ENCODE assay signal across 9 mouse cellular contexts in genomic region chr4:32909241-32909979, GRCm38 (mm10). TPM values are rescaled to one million over a fixed set of nuclear protein-coding genes. Genes with fewer than 3 reads are reported as not detected.
A peak's percentile ranks its signal among the peaks of the same experiment; 100 is the strongest.
DNase-seq lines count a peak whose midpoint lies in the region; ATAC-seq lines count a peak whose summit lies in the region.
"Had no signal": no experiment of that assay in that cellular context is flagged by ENCODE, and none has a peak within 500 bp of the region (broad histone marks: within the 10 kb centered on the region; RNA-seq: fewer than 3 reads in every experiment).

No protein-coding gene starts in this region.

- no peak for DNase-seq in limb, embryonic 11.5 days (ENCODE audit: low spot score)
- no peak for DNase-seq in limb, embryonic 10.5 days (ENCODE audit: low spot score)
- peak; percentile 78 for DNase-seq in c-Kit-negative CD71-positive TER-119-positive erythroid progenitor cells, embryonic 14.5 days (ENCODE audit: low read depth, low spot score)
- peak; percentile 91 for DNase-seq in liver, embryonic 13.5 days
- peak; percentile 24 to 29 for DNase-seq in thymus, postnatal 10 days (ENCODE audit: low spot score in 2 of 2)
- DNase-seq in frontal cortex, postnatal 14 days (ENCODE audit: low spot score in 2 of 2): no peak
- no peak for DNase-seq in kidney, adult 9 months
- DNase-seq in layer of hippocampus, postnatal 14 days (ENCODE audit: low spot score in 2 of 2): no peak

- 0 out of 2 replicates have a peak, but pooled peaks have one; percentile 26 for ATAC-seq in limb, embryonic 11.5 days (ENCODE audit: insufficient number of reproducible peaks, low FRiP score, low TSS enrichment, low read depth)
- peak; percentile 100 for ATAC-seq in liver, embryonic 13.5 days (ENCODE audit: low read depth)

- no peak overlapping the region for H3K9ac ChIP-seq in limb, embryonic 11.5 days (ENCODE audit: low read length)
- H3K9ac ChIP-seq in liver, embryonic 13.5 days: no peak overlapping the region
- H3K9ac ChIP-seq: midbrain, embryonic 12.5 days had no signal

- H3K9me3 ChIP-seq in limb, embryonic 11.5 days (ENCODE audit: control insufficient read depth, low read length): no peaks in the 10 kb centered on the region
- H3K9me3 ChIP-seq in limb, embryonic 10.5 days (replicated peaks): no peaks in the 10 kb centered on the region
- no peaks in the 10 kb centered on the region for H3K9me3 ChIP-seq in liver, embryonic 13.5 days (replicated peaks)
- H3K9me3 ChIP-seq: midbrain, embryonic 12.5 days had no signal

- H3K4me3 ChIP-seq in limb, embryonic 11.5 days (ENCODE audit: low read depth, low read length): no peak overlapping the region
- no peak overlapping the region for H3K4me3 ChIP-seq in limb, embryonic 10.5 days
- H3K4me3 ChIP-seq in liver, embryonic 13.5 days (replicated peaks): 0 out of 2 replicates have a peak overlapping the region, but pooled peaks have one; percentile 5
- H3K4me3 ChIP-seq: midbrain, embryonic 12.5 days had no signal

- WGBS in limb, embryonic 11.5 days: 75% methylated on average over 3 of the region's 3 CpGs
- 81% methylated on average over 3 of the region's 3 CpGs for WGBS in limb, embryonic 10.5 days
- WGBS in liver, embryonic 13.5 days (ENCODE audit: insufficient replicate concordance): 32% methylated on average over 3 of the region's 3 CpGs

- no peak overlapping the region for H3K4me2 ChIP-seq in limb, embryonic 11.5 days (ENCODE audit: low read depth, severe bottlenecking)
- H3K4me2 ChIP-seq in liver, embryonic 13.5 days: peak overlapping the region; percentile 42
- H3K4me2 ChIP-seq: midbrain, embryonic 12.5 days had no signal

- no peaks in the 10 kb centered on the region for H3K27me3 ChIP-seq in limb, embryonic 11.5 days (ENCODE audit: control insufficient read depth, insufficient read depth, low read length)
- no peaks in the 10 kb centered on the region for H3K27me3 ChIP-seq in limb, embryonic 10.5 days (ENCODE audit: low read depth, poor library complexity, severe bottlenecking)
- H3K27me3 ChIP-seq in liver, embryonic 13.5 days: 0 out of 2 replicates have a peak, but pooled peaks cover under 1% of the 10 kb centered on the region
- H3K27me3 ChIP-seq: midbrain, embryonic 12.5 days had no signal

- no peaks in the 10 kb centered on the region for H3K36me3 ChIP-seq in limb, embryonic 11.5 days (ENCODE audit: control insufficient read depth, insufficient read depth, low read length)
- H3K36me3 ChIP-seq in limb, embryonic 10.5 days: no peaks in the 10 kb centered on the region
- no peaks in the 10 kb centered on the region for H3K36me3 ChIP-seq in liver, embryonic 13.5 days

- no peak overlapping the region for H3K27ac ChIP-seq in limb, embryonic 11.5 days (replicated peaks; ENCODE audit: low read depth, low read length)
- H3K27ac ChIP-seq in limb, embryonic 10.5 days: no peak overlapping the region
- H3K27ac ChIP-seq in liver, embryonic 13.5 days: peak overlapping the region; percentile 73
- H3K27ac ChIP-seq: midbrain, embryonic 12.5 days had no signal

- H3K4me1 ChIP-seq in limb, embryonic 11.5 days (ENCODE audit: control insufficient read depth, insufficient read depth, low read length): no peaks in the 10 kb centered on the region
- peaks cover 2% of the 10 kb centered on the region; the same call in 1 of the 2 replicates for H3K4me1 ChIP-seq in limb, embryonic 10.5 days
- peaks cover 31% of the 10 kb centered on the region for H3K4me1 ChIP-seq in liver, embryonic 13.5 days (replicated peaks)
- H3K4me1 ChIP-seq: midbrain, embryonic 12.5 days had no signal

RNA-seq across cellular contexts. Expression of gene Ankrd6, which starts 41.2 kb away (rescaled TPM):
- 9.4 and 10.4 TPM in 2 replicates for polyA plus RNA-seq in limb, embryonic 11.5 days (2014; fragmentation: Nextera tagmentation; extraction: Ambion mirVana)
- 8.4 and 9.6 TPM in 2 replicates for polyA plus RNA-seq in limb, embryonic 10.5 days (2016; fragmentation: Nextera tagmentation; extraction: Ambion mirVana)
- polyA plus RNA-seq in liver, embryonic 13.5 days (2015; fragmentation: Nextera tagmentation; extraction: Ambion mirVana): 0.67 and 0.89 TPM in 2 replicates
- total RNA-seq in layer of hippocampus, postnatal 14 days (2021): 10 to 100 TPM; 27.1 to 30.2 TPM

Comparison
In these comparisons a context has a peak if more than half of its experiments do, and no peak if none do; other contexts are left out.
1. DNase-seq: peak in c-Kit-negative CD71-positive TER-119-positive erythroid progenitor cells, embryonic 14.5 days (single experiment), liver, embryonic 13.5 days (single experiment) and thymus, postnatal 10 days (2 of 2); none in limb, embryonic 11.5 days (single experiment), limb, embryonic 10.5 days (single experiment), frontal cortex, postnatal 14 days (0 of 2), kidney, adult 9 months (single experiment) and layer of hippocampus, postnatal 14 days (0 of 2).